Mouse (Mus musculus) stomach, embryonic 16.5 days (tissue): ENCODE measurements at regions not wholly inside any gene's neighbourhood (a gene's known extent, or its start where the extent isn't known, plus 50 kb on each side); places are given as distances from the start of the nearest gene placed in this dataset.

ENCODE experiments used
- ATAC-seq: fragments of 200-750 bp; cut with Nextera tagmentation; 2 replicates; pipeline ENCODE4 v1.8.0; 2017; ENCODE audit warnings: moderate number of reproducible peaks, moderate TSS enrichment; ENCODE audit not compliant: insufficient read depth, low FRiP score
- H3K27ac ChIP-seq: fragments of 300-500 bp; sonication (generic); 2 replicates; pipeline ENCODE4 v1.5.1; 2014; ENCODE audit warnings: low read length
- H3K27me3 ChIP-seq: fragments of 300-500 bp; sonication (generic); 2 replicates; pipeline ENCODE4 v1.6.1; 2014; ENCODE audit warnings: low read length, control low read depth, mixed read lengths; ENCODE audit not compliant: control insufficient read depth, insufficient read depth
- H3K36me3 ChIP-seq: fragments of 300-500 bp; sonication (generic); 2 replicates; pipeline ENCODE4 v1.6.1; 2014; ENCODE audit warnings: low read length; ENCODE audit not compliant: control insufficient read depth, insufficient read depth
- H3K4me1 ChIP-seq: fragments of 300-500 bp; sonication (generic); 2 replicates; pipeline ENCODE4 v1.6.1; 2014; ENCODE audit warnings: low read length, control low read depth, mixed read lengths; ENCODE audit not compliant: control insufficient read depth, insufficient read depth
- H3K4me2 ChIP-seq: fragments of 300-500 bp; sonication (generic); 2 replicates; pipeline ENCODE4 v1.6.1; 2014; ENCODE audit warnings: low read depth, low read length, mixed read lengths
- H3K4me3 ChIP-seq: fragments of 300-500 bp; sonication (generic); replicated peaks from 2 replicates; pipeline ENCODE4 v1.5.1; 2014; ENCODE audit warnings: mild to moderate bottlenecking, low read length
- H3K9ac ChIP-seq: fragments of 300-500 bp; sonication (generic); 2 replicates; pipeline ENCODE4 v1.6.1; 2014; ENCODE audit warnings: low read length
- H3K9me3 ChIP-seq: fragments of 300-500 bp; sonication (generic); replicated peaks from 2 replicates; pipeline ENCODE4 v1.6.1; 2016; ENCODE audit warnings: low read length, control low read depth; ENCODE audit not compliant: control insufficient read depth
- WGBS: fragments of 180-500 bp; shearing (Covaris S2); extraction: QIAGEN DNeasy Blood & Tissue Kit; methylation state at CpG from one replicate; pipeline ENCODE4 v1.1.7; 2014; 5-methylcytosine and 5-hydroxymethylcytosine counted together

- H3K4me1 ChIP-seq: no peaks in the 10 kb centered on the region
- no peaks in the 10 kb centered on the region for H3K27me3 ChIP-seq
- H3K27ac ChIP-seq: no peak overlapping the region
- H3K4me3 ChIP-seq: no peak overlapping the region
- H3K9me3 ChIP-seq: no peaks in the 10 kb centered on the region
- H3K36me3 ChIP-seq: no peaks in the 10 kb centered on the region
- no peak for ATAC-seq
- no peak overlapping the region for H3K9ac ChIP-seq
- 96% methylated on average over 3 of the region's 3 CpGs for WGBS
- H3K4me2 ChIP-seq: no peak overlapping the region
Observed at GRCm38 (mm10) chr7:133497551-133497950, 104.4 kb downstream of the Tex36 start.

DNA sequence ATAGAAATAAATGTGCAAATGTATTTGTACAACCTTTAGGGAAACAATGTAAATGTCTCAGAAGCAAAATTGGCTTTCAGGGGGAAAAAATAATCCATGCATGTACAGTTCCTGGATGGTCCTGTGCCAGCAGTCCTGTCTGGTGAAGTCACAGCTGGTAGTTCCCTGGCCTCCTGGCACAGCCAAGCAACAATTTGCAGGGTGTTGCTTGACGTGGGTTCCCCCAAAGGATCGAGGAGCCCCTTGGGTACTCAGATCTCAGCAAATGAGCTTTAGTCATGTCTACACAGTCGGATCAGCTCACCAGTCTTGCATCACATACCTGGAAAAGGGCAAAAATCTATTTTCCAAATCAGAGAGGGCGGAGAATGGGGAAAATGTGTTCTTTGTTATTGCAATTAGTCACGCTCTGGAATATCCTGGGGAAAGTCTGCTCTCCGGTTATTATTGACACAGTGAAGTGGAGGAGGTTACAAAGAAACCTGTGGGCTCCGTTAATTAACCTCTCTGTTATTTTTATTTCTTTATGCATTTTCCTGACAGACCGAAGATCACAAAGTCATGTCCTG is 106.9 kb downstream of the Tex36 start:
- Histone ChIP-seq H3K36me3 (no peaks in the 10 kb centered on the region), H3K27ac (no peak overlapping the region), H3K4me3 (no peak overlapping the region), H3K27me3 (no peaks in the 10 kb centered on the region), H3K9ac (no peak overlapping the region), H3K9me3 (no peaks in the 10 kb centered on the region), H3K4me2 (no peak overlapping the region), H3K4me1 (0 out of 2 replicates have a peak, but pooled peaks cover 4% of the 10 kb centered on the region)
- 62% methylated on average over 8 of the region's 8 CpGs for WGBS
- ATAC-seq: no peak

DNA sequence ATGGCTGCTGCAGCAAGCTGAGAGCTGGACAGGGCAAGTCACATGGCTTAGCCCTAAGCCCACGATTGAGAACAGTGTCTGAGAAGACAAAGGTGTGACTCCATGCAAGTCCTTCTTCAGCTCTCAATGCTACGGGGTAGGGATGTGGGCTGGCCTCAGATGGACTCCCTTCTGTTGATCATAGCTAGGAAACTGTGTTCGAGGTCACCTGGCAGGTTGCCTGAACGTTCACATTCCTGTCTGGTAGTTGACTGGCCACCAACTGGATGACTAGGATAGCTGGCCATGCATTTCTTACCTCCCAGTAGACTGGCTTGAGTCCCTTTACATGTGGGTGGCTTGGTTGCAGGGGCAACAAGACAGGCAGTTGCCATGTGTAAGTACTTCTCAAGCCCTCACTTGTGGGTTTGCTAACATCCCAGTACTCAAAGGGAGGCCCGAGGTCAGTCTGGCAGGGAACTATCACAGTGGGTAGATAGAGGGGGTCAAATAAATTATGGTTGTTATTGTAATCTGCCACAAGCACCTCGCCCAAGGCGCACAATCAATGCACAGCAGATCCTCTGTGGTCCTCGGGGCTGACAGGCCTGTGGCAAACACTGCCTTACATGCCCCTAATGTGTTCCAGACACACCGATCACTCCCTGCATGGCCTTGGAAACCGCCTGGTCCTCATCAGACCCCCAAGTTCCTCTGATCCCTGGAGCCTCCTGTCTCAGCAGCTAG is 107.5 kb downstream of the Tex36 start:
- Histone ChIP-seq H3K27ac (no peak overlapping the region), H3K36me3 (no peaks in the 10 kb centered on the region), H3K27me3 (no peaks in the 10 kb centered on the region), H3K9me3 (no peaks in the 10 kb centered on the region), H3K4me2 (no peak overlapping the region), H3K4me3 (no peak overlapping the region), H3K4me1 (0 out of 2 replicates have a peak, but pooled peaks cover 4% of the 10 kb centered on the region), H3K9ac (no peak overlapping the region)
- no peak for ATAC-seq
- WGBS: 65% methylated on average over 10 of the region's 10 CpGs

DNA sequence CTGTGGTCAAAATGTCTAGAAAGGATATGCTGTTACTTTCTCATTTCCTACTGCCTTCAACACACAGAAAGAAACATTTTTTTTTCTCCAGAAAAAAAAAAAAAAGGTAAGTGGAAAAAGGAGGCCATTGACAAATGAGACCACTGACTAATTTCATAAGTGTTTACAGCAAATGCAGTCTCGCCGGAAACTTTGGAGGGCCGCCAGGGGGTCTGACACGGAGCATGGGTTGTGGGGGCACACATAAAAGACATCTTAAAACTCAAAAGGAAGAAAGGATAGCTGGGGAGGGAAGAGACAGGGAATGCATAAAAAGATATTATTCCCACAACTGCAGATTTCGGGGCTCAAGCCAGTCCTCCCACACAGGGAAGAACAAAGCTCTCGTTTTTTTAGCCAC is 109.3 kb downstream of the Tex36 start:
- no peaks in the 10 kb centered on the region for H3K9me3 ChIP-seq
- 35% methylated on average over 6 of the region's 6 CpGs for WGBS
- H3K4me1 ChIP-seq: peaks cover 4% of the 10 kb centered on the region; the same call in 1 of the 2 replicates
- H3K4me3 ChIP-seq: no peak overlapping the region
- H3K36me3 ChIP-seq: no peaks in the 10 kb centered on the region
- H3K9ac ChIP-seq: no peak overlapping the region
- ATAC-seq: no peak
- no peak overlapping the region for H3K4me2 ChIP-seq
- H3K27me3 ChIP-seq: no peaks in the 10 kb centered on the region
- H3K27ac ChIP-seq: no peak overlapping the region

DNA sequence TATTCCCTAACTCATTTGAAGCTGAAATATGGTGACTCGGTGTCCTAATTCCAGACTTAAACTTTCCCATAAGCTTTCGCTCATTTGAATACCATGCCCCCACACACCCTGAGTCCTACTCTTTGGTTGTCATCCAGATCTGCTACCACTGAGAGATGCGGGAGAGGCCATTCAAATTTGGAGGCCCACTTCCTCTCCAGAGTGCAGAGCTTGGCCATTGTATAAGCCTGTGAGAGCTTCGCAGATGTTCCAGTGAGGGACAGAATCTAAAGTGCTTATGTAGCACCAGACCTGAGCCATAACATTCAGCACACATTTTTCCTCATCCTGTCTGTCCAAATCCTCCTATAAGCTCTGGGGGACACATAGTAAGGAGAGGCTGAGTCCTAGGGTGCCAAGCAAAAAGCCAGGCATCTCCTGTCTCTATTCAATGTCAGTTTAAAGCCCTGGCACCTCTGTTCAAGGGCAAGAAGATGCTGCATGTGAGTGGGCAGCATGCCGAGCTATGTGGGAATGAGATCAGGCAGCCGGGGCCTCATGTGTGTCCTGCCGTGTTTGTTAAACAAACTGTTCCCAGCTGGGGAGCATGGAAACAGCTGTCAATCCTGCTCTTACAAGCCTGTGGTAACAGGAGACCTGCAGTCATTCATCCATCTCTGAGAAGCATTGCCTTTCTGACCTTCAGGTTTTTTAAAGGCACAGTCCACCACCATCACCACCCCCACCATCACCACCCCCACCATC is 113.9 kb downstream of the Tex36 start:
- no peak overlapping the region for H3K4me2 ChIP-seq
- no peaks in the 10 kb centered on the region for H3K9me3 ChIP-seq
- peaks cover 4% of the 10 kb centered on the region; the same call in 1 of the 2 replicates for H3K4me1 ChIP-seq
- no peak overlapping the region for H3K9ac ChIP-seq
- peak; percentile 21; the same call in 1 of the 2 replicates for ATAC-seq
- H3K27ac ChIP-seq: 0 out of 2 replicates have a peak overlapping the region, but pooled peaks have one; percentile 7
- 35% methylated on average over 7 of the region's 7 CpGs for WGBS
- H3K36me3 ChIP-seq: no peaks in the 10 kb centered on the region
- H3K27me3 ChIP-seq: no peaks in the 10 kb centered on the region
- H3K4me3 ChIP-seq: no peak overlapping the region

DNA sequence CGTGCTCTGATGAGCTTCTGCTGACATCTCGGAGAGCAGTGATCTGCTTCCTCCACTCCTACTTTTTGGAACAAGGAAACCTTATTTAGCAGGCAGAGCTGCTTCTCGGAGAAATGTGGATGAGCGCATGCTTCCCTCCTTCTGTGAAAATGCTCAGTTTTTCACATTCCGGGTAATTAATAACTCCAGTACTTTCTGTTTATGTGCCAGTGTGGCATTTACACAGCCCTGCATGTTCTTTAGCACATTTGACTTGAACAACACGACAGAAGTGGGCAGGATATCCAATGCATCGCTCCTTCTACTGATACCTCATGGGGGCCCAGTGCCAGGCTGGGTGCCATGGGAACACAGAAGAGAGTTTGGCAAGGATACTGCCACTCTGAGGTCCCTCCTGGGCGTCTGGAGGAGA is 117.5 kb downstream of the Tex36 start:
- WGBS: 69% methylated on average over 8 of the region's 8 CpGs
- H3K4me1 ChIP-seq: no peaks in the 10 kb centered on the region; the same call in 1 of the 2 replicates
- H3K36me3 ChIP-seq: no peaks in the 10 kb centered on the region
- H3K27ac ChIP-seq: no peak overlapping the region
- no peaks in the 10 kb centered on the region for H3K27me3 ChIP-seq
- no peaks in the 10 kb centered on the region for H3K9me3 ChIP-seq
- no peak overlapping the region for H3K4me2 ChIP-seq
- ATAC-seq: no peak
- H3K4me3 ChIP-seq: no peak overlapping the region
- H3K9ac ChIP-seq: no peak overlapping the region

DNA sequence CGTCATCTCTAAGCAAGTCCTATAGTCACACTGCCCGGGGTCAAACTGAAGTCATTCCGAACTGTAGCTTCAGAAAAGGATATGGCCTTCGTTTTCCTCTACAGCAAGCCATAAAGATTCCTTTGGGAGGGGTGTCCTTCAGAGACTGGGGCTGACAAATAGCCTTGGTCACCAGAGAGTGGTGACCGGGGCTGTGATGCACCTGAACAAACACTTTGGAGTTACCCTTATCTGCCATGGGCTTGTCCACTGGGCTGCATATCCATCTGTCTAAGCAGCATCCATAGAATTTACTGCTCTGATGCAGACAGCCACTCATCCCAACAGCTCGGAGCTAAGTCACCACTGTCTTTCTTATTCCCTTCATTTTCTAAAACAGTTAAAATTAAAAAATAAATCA is 120.4 kb downstream of the Tex36 start:
- Histone ChIP-seq H3K27me3 (no peaks in the 10 kb centered on the region), H3K9me3 (no peaks in the 10 kb centered on the region), H3K27ac (no peak overlapping the region), H3K4me3 (no peak overlapping the region), H3K36me3 (no peaks in the 10 kb centered on the region), H3K4me1 (no peaks in the 10 kb centered on the region), H3K4me2 (no peak overlapping the region), H3K9ac (no peak overlapping the region)
- WGBS: 46% methylated on average over 6 of the region's 6 CpGs
- ATAC-seq: no peak

GRCm38 (mm10) chr7:133479679-133480078 is 122.3 kb downstream of the Tex36 start:
- H3K4me1 ChIP-seq: no peaks in the 10 kb centered on the region
- H3K4me3 ChIP-seq: no peak overlapping the region
- ATAC-seq: no peak; the same call in 1 of the 2 replicates
- no peak overlapping the region for H3K4me2 ChIP-seq
- H3K36me3 ChIP-seq: no peaks in the 10 kb centered on the region
- 37% methylated on average over 7 of the region's 7 CpGs for whole genome bisulfite sequencing
- no peaks in the 10 kb centered on the region for H3K9me3 ChIP-seq
- H3K27me3 ChIP-seq: no peaks in the 10 kb centered on the region
- no peak overlapping the region for H3K9ac ChIP-seq
- no peak overlapping the region for H3K27ac ChIP-seq

DNA sequence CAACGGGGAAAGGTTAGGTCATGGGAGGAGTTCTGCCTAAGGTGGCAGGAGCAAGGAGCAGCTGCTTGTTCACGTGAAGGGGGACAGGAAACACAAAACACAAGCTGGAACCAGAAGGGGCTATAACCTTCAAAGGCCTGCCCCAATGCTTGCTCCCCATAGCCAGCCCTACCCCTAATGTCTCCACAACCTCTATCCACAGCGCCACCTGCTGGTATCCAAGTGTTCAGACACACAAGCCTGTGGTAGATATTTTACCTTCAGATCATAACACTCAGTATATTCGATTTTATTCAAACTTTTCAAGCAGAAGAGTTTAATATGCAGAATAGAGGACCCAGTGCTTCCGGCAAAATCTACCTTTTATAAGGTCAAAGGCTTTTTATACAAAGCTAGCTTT is 124.0 kb downstream of the Tex36 start:
- H3K4me1 ChIP-seq: no peaks in the 10 kb centered on the region
- H3K27me3 ChIP-seq: no peaks in the 10 kb centered on the region
- no peak overlapping the region for H3K4me2 ChIP-seq
- no peak for ATAC-seq
- H3K27ac ChIP-seq: no peak overlapping the region
- H3K9ac ChIP-seq: no peak overlapping the region
- no peaks in the 10 kb centered on the region for H3K36me3 ChIP-seq
- WGBS: 75% methylated on average over 5 of the region's 5 CpGs
- H3K4me3 ChIP-seq: no peak overlapping the region
- H3K9me3 ChIP-seq: no peaks in the 10 kb centered on the region
